Mouse (Mus musculus): ENCODE data around the gene Ppp2r5e.

The Ppp2r5e gene

GRCm38 (mm10) chr12:75537673-75538423 lies 58.2 kb downstream of the Ppp2r5e start:
- DNase-seq (ENCODE audit: low spot score), result no peak

- DNase-seq (ENCODE audit: low spot score), result no peak
Measured at GRCm38 (mm10) chr12:75537019-75537672, 58.9 kb downstream of the Ppp2r5e start.

- DNase-seq (ENCODE audit: low spot score), result no peak
Measured at GRCm38 (mm10) chr12:75536566-75536965, 59.5 kb downstream of the Ppp2r5e start.

GRCm38 (mm10) chr12:75533145-75533544 lies 62.9 kb downstream of the Ppp2r5e start:
- DNase-seq (ENCODE audit: low spot score), result no peak

GRCm38 (mm10) chr12:75531895-75532294 lies 64.2 kb downstream of the Ppp2r5e start:
- DNase-seq (ENCODE audit: low spot score), result no peak

- no peak for DNase-seq (ENCODE audit: low spot score)
Measured at GRCm38 (mm10) chr12:75528857-75529808, 66.9 kb downstream of the Ppp2r5e start.

- no peak for DNase-seq (ENCODE audit: low spot score)
Measured at GRCm38 (mm10) chr12:75528300-75528699, 67.7 kb downstream of the Ppp2r5e start.

GRCm38 (mm10) chr12:75524199-75524598 lies 71.8 kb downstream of the Ppp2r5e start:
- no peak for DNase-seq (ENCODE audit: low spot score)

- DNase-seq (ENCODE audit: low spot score), result no peak
Measured at GRCm38 (mm10) chr12:75522931-75523330, 73.1 kb downstream of the Ppp2r5e start.

- no peak for DNase-seq (ENCODE audit: low spot score)
Measured at GRCm38 (mm10) chr12:75522360-75522759, 73.7 kb downstream of the Ppp2r5e start.

GRCm38 (mm10) chr12:75520395-75520794 lies 75.7 kb downstream of the Ppp2r5e start:
- DNase-seq (ENCODE audit: low spot score), result no peak

GRCm38 (mm10) chr12:75519181-75519940 lies 76.7 kb downstream of the Ppp2r5e start:
- DNase-seq (ENCODE audit: low spot score), result no peak

GRCm38 (mm10) chr12:75515301-75515906 lies 80.6 kb downstream of the Ppp2r5e start:
- DNase-seq (ENCODE audit: low spot score), result no peak

GRCm38 (mm10) chr12:75511520-75511919 lies 84.5 kb downstream of the Ppp2r5e start:
- no peak for DNase-seq (ENCODE audit: low spot score)

- no peak for DNase-seq (ENCODE audit: low spot score)
Measured at GRCm38 (mm10) chr12:75504991-75505650, 90.9 kb downstream of the Ppp2r5e start.

- DNase-seq (ENCODE audit: low spot score), result no peak
Measured at GRCm38 (mm10) chr12:75502664-75503063, 93.4 kb downstream of the Ppp2r5e start.

- DNase-seq (ENCODE audit: low spot score), result no peak
Measured at GRCm38 (mm10) chr12:75497698-75498097, 98.3 kb downstream of the Ppp2r5e start.

- no peak for DNase-seq (ENCODE audit: low spot score)
Measured at GRCm38 (mm10) chr12:75495636-75496035, 100.4 kb downstream of the Ppp2r5e start.

- DNase-seq (ENCODE audit: low spot score), result no peak
Measured at GRCm38 (mm10) chr12:75494643-75495042, 101.4 kb downstream of the Ppp2r5e start.

GRCm38 (mm10) chr12:75492549-75493327 lies 103.3 kb downstream of the Ppp2r5e start:
- DNase-seq (ENCODE audit: low spot score), result no peak

Data from yolk sac, embryonic 10.5 days (tissue).